Mouse (Mus musculus) intestine, embryonic 14.5 days (tissue): ENCODE data around the gene Abr. TPM values are rescaled to one million over a fixed set of nuclear protein-coding genes. Genes with fewer than 3 reads are reported as not detected.

ENCODE experiments used
- ATAC-seq: fragments of 200-750 bp; cut with Nextera tagmentation; replicated peaks from 2 replicates; pipeline ENCODE4 v1.8.0; 2017; ENCODE audit warnings: low read depth, moderate number of reproducible peaks, moderate TSS enrichment, moderate library complexity; ENCODE audit not compliant: low FRiP score, low TSS enrichment
- DNase-seq: peaks from one replicate; pipeline ENCODE4 v3.0.0-alpha.2; 2018; ENCODE audit warnings: low spot score
- H3K27ac ChIP-seq: fragments of 300-500 bp; sonication (generic); 2 replicates; pipeline ENCODE4 v1.5.1; 2014; ENCODE audit warnings: low read depth, mild to moderate bottlenecking, control low read depth
- H3K27me3 ChIP-seq: fragments of 300-500 bp; sonication (generic); replicated peaks from 2 replicates; pipeline ENCODE4 v1.6.1; 2014; ENCODE audit warnings: low read length, control low read depth; ENCODE audit not compliant: control insufficient read depth, insufficient read depth
- H3K36me3 ChIP-seq: fragments of 300-500 bp; sonication (generic); 2 replicates; pipeline ENCODE4 v1.6.1; 2014; ENCODE audit warnings: low read length, control low read depth; ENCODE audit not compliant: control insufficient read depth, insufficient read depth
- H3K4me1 ChIP-seq: fragments of 300-500 bp; sonication (generic); replicated peaks from 2 replicates; pipeline ENCODE4 v1.6.1; 2014; ENCODE audit warnings: low read length, control low read depth, mixed read lengths; ENCODE audit not compliant: control insufficient read depth, insufficient read depth
- H3K4me2 ChIP-seq: fragments of 300-500 bp; sonication (generic); 2 replicates; pipeline ENCODE4 v1.6.1; 2014; ENCODE audit warnings: low read length
- H3K4me3 ChIP-seq: fragments of 300-500 bp; sonication (generic); 2 replicates; pipeline ENCODE4 v1.5.1; 2014; ENCODE audit warnings: low read depth, low read length, control low read depth, mixed read lengths
- H3K9ac ChIP-seq: fragments of 300-500 bp; sonication (generic); 2 replicates; pipeline ENCODE4 v1.6.1; 2014; ENCODE audit warnings: mild to moderate bottlenecking, low read length
- H3K9me3 ChIP-seq: fragments of 300-500 bp; sonication (generic); 2 replicates; pipeline ENCODE4 v1.6.1; 2016; ENCODE audit warnings: low read length, control low read depth; ENCODE audit not compliant: control insufficient read depth
- WGBS: fragments of 180-500 bp; shearing (Covaris S2); extraction: QIAGEN DNeasy Blood & Tissue Kit; methylation state at CpG from one replicate; pipeline ENCODE4 v1.1.7; 2014; 5-methylcytosine and 5-hydroxymethylcytosine counted together
- polyA plus RNA-seq: library from polyadenylated mRNA; unstranded; fragments of >200 nt; fragmentation: Nextera tagmentation; extraction: Ambion mirVana; gene quantifications from 2 replicates; pipeline ENCODE4 v1.2.1, GENCODE M21; 2014

The Abr gene
- polyA plus RNA-seq, 1 experiment from 2014 or later, result 44.3 TPM

DNA sequence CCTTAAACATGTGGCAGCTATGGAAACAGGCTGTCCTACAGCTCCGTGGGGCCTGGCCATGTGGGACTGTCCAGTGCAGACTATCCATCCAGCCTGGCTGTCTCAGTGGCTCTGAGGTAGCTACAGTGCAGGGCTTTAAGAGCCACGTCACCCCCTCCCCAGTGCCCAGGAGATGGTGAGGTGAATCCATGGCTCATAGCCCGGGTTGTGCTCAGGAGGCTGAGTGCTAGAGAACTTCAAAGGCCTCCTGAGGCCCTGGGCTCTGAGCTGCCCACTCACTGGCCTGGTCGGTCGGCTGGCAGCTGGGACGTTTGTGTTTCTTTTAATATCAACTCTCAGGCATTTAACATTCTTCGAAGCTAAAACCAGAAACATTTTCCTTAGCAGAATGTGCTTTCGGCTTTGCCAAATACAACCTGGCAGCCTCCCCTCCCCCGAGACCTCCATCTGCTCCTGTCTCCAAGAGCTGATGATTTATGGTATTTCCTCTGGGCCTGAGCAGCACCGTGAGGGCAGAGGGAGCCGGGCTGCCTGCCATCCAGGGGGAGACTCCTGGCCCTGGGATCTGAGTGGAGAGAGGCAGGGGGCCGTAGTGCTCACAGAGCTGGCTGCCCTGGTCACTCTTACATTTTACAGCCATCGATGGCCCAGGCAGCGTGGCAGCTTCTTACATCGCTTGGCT is 172.5 kb downstream of the Abr start:
- Histone ChIP-seq H3K27ac (peak overlapping the region; percentile 66), H3K9me3 (no peaks in the 10 kb centered on the region), H3K27me3 (no peaks in the 10 kb centered on the region), H3K4me2 (no peak overlapping the region), H3K9ac (peak overlapping the region; percentile 25; the same call in 1 of the 2 replicates), H3K36me3 (peaks cover 45% of the 10 kb centered on the region), H3K4me1 (peaks cover 24% of the 10 kb centered on the region), H3K4me3 (no peak overlapping the region)
- 17% methylated on average over 15 of the region's 15 CpGs for WGBS
- ATAC-seq (no peak), DNase-seq (no peak)

GRCm38 (mm10) chr11:76446251-76446650 is 175.9 kb downstream of the Abr start:
- ATAC-seq (no peak; the same call in 1 of the 2 replicates), DNase-seq (no peak)
- no peak overlapping the region for H3K4me2 ChIP-seq
- peaks cover 23% of the 10 kb centered on the region for H3K36me3 ChIP-seq
- no peak overlapping the region for H3K9ac ChIP-seq
- no peak overlapping the region for H3K4me3 ChIP-seq
- peaks cover 24% of the 10 kb centered on the region for H3K4me1 ChIP-seq
- WGBS, result 10% methylated on average over 10 of the region's 10 CpGs
- H3K27ac ChIP-seq, result no peak overlapping the region
- H3K9me3 ChIP-seq, result no peaks in the 10 kb centered on the region
- H3K27me3 ChIP-seq, result no peaks in the 10 kb centered on the region

DNA sequence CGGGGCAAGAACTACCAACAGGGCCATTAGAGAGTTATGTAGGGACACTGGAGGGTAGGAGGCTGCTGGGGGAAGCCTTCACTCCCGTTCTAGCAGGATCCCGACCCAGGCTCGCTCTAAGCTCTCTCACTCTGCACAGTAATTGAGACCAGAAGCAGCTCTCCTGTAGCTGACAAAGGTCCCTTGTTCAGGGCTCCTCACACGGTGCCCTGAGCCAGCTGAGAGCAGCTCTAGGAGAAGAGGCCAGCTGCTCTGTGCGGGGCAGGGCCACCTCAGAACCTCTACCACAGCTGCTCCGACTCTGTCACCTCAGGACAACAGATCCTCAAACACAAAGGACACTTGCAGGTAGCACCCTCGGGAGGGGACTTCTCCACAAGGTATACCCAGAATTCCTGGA is 176.7 kb downstream of the Abr start:
- Histone ChIP-seq H3K4me2 (no peak overlapping the region), H3K27ac (no peak overlapping the region), H3K27me3 (no peaks in the 10 kb centered on the region), H3K4me3 (no peak overlapping the region), H3K4me1 (peaks cover 29% of the 10 kb centered on the region), H3K9me3 (no peaks in the 10 kb centered on the region), H3K9ac (no peak overlapping the region), H3K36me3 (peaks cover 15% of the 10 kb centered on the region)
- DNase-seq (no peak), ATAC-seq (no peak)
- 45% methylated on average over 8 of the region's 8 CpGs for WGBS

- Histone ChIP-seq H3K27me3 (no peaks in the 10 kb centered on the region), H3K9ac (no peak overlapping the region), H3K4me1 (peaks cover 26% of the 10 kb centered on the region), H3K4me3 (no peak overlapping the region), H3K9me3 (no peaks in the 10 kb centered on the region), H3K36me3 (peaks cover 7% of the 10 kb centered on the region; the same call in 1 of the 2 replicates), H3K27ac (peak overlapping the region; percentile 77), H3K4me2 (peak overlapping the region; percentile 11; the same call in 1 of the 2 replicates)
- DNase-seq (no peak), ATAC-seq (no peak)
- WGBS, result 20% methylated on average over 3 of the region's 3 CpGs
Measured at GRCm38 (mm10) chr11:76439666-76440065, 182.4 kb downstream of the Abr start.

GRCm38 (mm10) chr11:76436864-76437437 is 185.2 kb downstream of the Abr start:
- Histone ChIP-seq H3K27ac (peak overlapping the region; percentile 70), H3K4me2 (peak overlapping the region; percentile 53), H3K9me3 (no peaks in the 10 kb centered on the region), H3K9ac (peak overlapping the region; percentile 40), H3K36me3 (peaks cover 18% of the 10 kb centered on the region), H3K27me3 (no peaks in the 10 kb centered on the region), H3K4me3 (peak overlapping the region; percentile 36), H3K4me1 (peaks cover 26% of the 10 kb centered on the region)
- DNase-seq, result peak; percentile 81
- 8% methylated on average over 27 of the region's 28 CpGs for WGBS
- peak; percentile 80 for ATAC-seq

GRCm38 (mm10) chr11:76436009-76436408 is 186.1 kb downstream of the Abr start:
- Histone ChIP-seq H3K9me3 (no peaks in the 10 kb centered on the region), H3K27me3 (no peaks in the 10 kb centered on the region), H3K4me1 (peaks cover 26% of the 10 kb centered on the region), H3K27ac (no peak overlapping the region), H3K4me3 (peak overlapping the region; percentile 36), H3K36me3 (peaks cover 18% of the 10 kb centered on the region), H3K9ac (no peak overlapping the region; the same call in 1 of the 2 replicates), H3K4me2 (peak overlapping the region; percentile 53)
- ATAC-seq (no peak), DNase-seq (no peak)
- 72% methylated on average over 5 of the region's 5 CpGs for WGBS

- Histone ChIP-seq H3K9ac (0 out of 2 replicates have a peak overlapping the region, but pooled peaks have one; percentile 3), H3K4me3 (no peak overlapping the region), H3K9me3 (no peaks in the 10 kb centered on the region), H3K27me3 (no peaks in the 10 kb centered on the region), H3K36me3 (peaks cover 23% of the 10 kb centered on the region), H3K4me1 (peaks cover 21% of the 10 kb centered on the region; the same call in 1 of the 2 replicates), H3K4me2 (no peak overlapping the region), H3K27ac (peak overlapping the region; percentile 27; the same call in 1 of the 2 replicates)
- DNase-seq (no peak), ATAC-seq (no peak)
- WGBS, result 62% methylated on average over 6 of the region's 6 CpGs
Measured at GRCm38 (mm10) chr11:76429966-76430631, 192.0 kb downstream of the Abr start.

DNA sequence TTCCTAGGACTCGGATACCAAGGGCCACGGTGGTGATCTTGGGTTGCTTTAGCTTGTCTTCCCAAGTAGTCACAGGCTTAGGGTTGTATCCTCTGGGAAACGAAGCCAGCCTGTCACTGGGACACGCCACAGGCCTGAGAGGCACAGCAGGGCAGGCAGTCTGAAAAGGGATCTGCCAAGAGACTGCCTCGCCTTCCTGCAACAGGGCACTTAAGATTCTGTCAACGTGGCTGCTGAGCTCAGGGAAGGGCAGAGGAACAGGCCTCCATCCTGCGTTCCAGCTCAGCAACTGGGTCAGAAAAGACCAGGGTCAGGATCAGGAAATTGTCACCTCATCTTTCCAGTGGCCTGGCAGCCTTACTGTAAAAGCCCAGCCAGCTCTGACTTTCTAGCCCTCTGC is 192.6 kb downstream of the Abr start:
- no peak overlapping the region for H3K4me2 ChIP-seq
- H3K9me3 ChIP-seq, result no peaks in the 10 kb centered on the region
- DNase-seq (no peak), ATAC-seq (no peak)
- peak overlapping the region; percentile 27; the same call in 1 of the 2 replicates for H3K27ac ChIP-seq
- no peaks in the 10 kb centered on the region for H3K27me3 ChIP-seq
- peaks cover 26% of the 10 kb centered on the region; the same call in 1 of the 2 replicates for H3K4me1 ChIP-seq
- WGBS, result 63% methylated on average over 7 of the region's 7 CpGs
- no peak overlapping the region for H3K4me3 ChIP-seq
- peaks cover 27% of the 10 kb centered on the region for H3K36me3 ChIP-seq
- H3K9ac ChIP-seq, result 0 out of 2 replicates have a peak overlapping the region, but pooled peaks have one; percentile 3
